Mouse (Mus musculus): Measurements from ENCODE around the gene Tbck. TPM values are rescaled to one million over a fixed set of nuclear protein-coding genes. Genes with fewer than 3 reads are reported as not detected.

Gene Tbck
- polyA plus RNA-seq, 1 experiment from 2014 or later = 20.0 TPM

DNA sequence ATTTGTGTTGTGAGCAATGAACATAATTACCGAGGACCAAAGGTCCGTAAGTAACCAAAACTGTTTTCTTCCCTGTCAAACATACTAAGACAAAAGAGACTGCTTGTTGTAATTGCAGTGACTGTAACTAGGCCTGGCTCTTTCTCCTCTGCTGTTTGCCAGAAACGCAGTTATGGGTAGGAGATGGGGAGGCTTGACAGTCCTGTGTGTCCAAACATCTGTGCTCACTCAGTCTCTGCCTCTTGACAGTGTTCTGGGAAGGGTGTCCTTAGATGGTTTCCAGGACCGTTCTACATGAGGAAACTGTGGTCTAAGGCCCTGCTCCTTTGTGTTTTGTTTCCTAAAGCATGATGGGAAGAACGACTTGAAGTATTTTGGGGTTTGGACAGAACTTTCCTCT, 128.4 kb downstream of the Tbck start:
- ATAC-seq (ENCODE audit: borderline replicate concordance, extremely low read depth, low FRiP score, low TSS enrichment) = peak; percentile 95
- H3K9ac ChIP-seq = no peak overlapping the region
- H3K4me3 ChIP-seq = no peak overlapping the region
- peaks cover 12% of the 10 kb centered on the region for H3K4me1 ChIP-seq
- no peaks in the 10 kb centered on the region for H3K9me3 ChIP-seq
- H3K4me2 ChIP-seq = no peak overlapping the region
- WGBS = 40% methylated on average over 5 of the region's 5 CpGs
- H3K27ac ChIP-seq = peak overlapping the region; percentile 77
- no peaks in the 10 kb centered on the region for H3K36me3 ChIP-seq
- no peaks in the 10 kb centered on the region for H3K27me3 ChIP-seq

DNA sequence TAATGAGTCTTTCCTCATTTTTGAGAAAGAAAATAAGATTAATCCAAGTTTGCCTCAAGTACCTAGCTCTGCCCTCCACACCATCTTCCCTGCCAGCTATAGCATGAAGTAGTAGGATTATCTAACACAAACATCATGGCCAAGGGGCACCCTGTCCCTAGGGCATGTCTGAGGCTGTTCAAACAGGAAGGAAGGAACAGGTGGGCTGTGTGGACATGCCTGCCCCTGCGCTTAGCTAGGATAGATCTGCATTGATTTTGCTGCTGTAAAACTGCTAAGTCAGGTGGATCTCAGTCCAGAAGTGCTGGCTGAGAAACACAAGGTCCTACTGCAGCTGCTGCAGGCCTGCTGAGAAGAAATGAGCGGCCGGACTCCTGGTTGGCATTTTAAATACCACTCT, 129.2 kb downstream of the Tbck start:
- Histone ChIP-seq H3K9ac (no peak overlapping the region), H3K9me3 (no peaks in the 10 kb centered on the region), H3K4me1 (peaks cover 12% of the 10 kb centered on the region), H3K4me3 (no peak overlapping the region), H3K27me3 (no peaks in the 10 kb centered on the region), H3K36me3 (no peaks in the 10 kb centered on the region), H3K4me2 (no peak overlapping the region), H3K27ac (peak overlapping the region; percentile 67)
- ATAC-seq (ENCODE audit: borderline replicate concordance, extremely low read depth, low FRiP score, low TSS enrichment) = no peak
- 67% methylated on average over 3 of the region's 3 CpGs for WGBS

DNA sequence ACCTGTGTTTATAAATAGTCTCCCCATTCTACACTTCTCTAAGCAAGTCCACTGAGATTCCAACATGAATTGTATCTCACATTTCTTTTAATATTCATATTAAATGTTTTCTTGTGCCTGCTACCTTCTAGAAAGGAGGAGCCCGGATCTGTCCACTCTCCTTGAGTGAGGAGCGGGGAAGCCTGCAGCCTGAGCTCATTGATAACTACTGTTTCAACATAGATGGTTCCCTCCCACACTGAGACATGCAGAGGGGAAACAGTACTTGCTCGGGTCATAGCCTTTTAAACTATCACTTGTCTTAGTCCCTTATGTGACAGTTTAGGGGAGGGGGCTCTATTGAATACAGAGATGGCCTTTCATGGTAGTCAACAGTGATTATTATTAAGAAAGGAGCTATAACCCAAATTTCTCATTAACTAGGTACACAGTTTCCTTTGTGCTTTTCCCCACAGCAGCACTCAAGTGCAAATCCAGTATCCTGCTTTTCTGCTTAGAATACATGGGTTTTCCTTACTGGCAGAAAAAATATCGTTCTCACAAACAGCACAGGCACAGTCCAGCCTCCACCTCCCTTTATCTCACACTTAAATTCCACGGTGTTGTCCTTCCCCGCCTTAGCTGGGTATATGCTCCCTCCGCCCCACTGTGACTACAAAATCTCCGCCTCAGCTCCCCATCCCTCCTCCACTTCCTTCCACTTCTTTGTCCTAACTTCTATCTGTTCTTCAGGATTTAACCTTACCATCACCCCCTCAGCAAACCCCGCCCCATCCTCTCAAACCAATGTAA, 130.0 kb downstream of the Tbck start:
- no peak for ATAC-seq (ENCODE audit: borderline replicate concordance, extremely low read depth, low FRiP score, low TSS enrichment)
- no peak overlapping the region for H3K9ac ChIP-seq
- no peaks in the 10 kb centered on the region for H3K36me3 ChIP-seq
- H3K4me1 ChIP-seq = peaks cover 12% of the 10 kb centered on the region
- no peak overlapping the region for H3K4me3 ChIP-seq
- H3K27ac ChIP-seq = peak overlapping the region; percentile 67; the same call in 1 of the 2 replicates
- no peak overlapping the region for H3K4me2 ChIP-seq
- no peaks in the 10 kb centered on the region for H3K9me3 ChIP-seq
- 57% methylated on average over 9 of the region's 9 CpGs for WGBS
- H3K27me3 ChIP-seq = no peaks in the 10 kb centered on the region

DNA sequence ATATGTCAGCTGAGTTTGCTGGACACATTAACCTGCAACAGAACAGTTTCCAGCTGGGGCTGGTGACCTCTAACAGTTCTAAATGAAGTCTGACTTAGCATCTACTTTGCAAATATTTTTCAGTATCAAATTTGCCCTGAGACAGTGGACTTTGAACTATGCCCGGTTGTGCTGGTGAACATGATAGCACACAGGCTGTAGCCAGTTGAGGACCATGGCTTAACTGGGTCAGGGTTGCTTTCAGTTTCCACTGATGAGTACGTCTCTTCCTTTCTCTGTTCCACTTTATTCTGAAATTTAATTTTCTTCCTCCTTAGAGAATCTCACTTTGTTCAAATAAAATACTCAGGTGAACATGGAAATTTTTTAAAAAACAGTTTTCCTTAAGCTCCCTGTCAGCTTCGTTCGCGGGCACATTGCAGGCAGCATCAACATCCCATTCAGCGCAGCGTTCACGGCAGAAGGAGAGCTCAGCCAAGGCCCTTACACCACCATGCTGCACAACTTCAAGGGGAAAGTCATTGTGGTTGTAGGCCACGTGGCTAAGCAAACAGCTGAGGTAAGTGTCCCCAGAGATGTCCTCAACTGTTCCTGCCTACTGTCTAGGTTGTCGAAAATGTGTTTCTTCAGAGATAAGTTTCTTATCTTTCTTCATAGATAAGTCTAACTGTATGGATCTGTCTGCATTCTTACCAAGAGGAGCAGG, 131.0 kb downstream of the Tbck start:
- Histone ChIP-seq H3K36me3 (no peaks in the 10 kb centered on the region), H3K27me3 (no peaks in the 10 kb centered on the region), H3K9me3 (no peaks in the 10 kb centered on the region), H3K9ac (no peak overlapping the region), H3K4me1 (peaks cover 12% of the 10 kb centered on the region), H3K27ac (no peak overlapping the region), H3K4me3 (no peak overlapping the region), H3K4me2 (no peak overlapping the region)
- 71% methylated on average over 10 of the region's 10 CpGs for WGBS
- no peak for ATAC-seq (ENCODE audit: borderline replicate concordance, extremely low read depth, low FRiP score, low TSS enrichment)

DNA sequence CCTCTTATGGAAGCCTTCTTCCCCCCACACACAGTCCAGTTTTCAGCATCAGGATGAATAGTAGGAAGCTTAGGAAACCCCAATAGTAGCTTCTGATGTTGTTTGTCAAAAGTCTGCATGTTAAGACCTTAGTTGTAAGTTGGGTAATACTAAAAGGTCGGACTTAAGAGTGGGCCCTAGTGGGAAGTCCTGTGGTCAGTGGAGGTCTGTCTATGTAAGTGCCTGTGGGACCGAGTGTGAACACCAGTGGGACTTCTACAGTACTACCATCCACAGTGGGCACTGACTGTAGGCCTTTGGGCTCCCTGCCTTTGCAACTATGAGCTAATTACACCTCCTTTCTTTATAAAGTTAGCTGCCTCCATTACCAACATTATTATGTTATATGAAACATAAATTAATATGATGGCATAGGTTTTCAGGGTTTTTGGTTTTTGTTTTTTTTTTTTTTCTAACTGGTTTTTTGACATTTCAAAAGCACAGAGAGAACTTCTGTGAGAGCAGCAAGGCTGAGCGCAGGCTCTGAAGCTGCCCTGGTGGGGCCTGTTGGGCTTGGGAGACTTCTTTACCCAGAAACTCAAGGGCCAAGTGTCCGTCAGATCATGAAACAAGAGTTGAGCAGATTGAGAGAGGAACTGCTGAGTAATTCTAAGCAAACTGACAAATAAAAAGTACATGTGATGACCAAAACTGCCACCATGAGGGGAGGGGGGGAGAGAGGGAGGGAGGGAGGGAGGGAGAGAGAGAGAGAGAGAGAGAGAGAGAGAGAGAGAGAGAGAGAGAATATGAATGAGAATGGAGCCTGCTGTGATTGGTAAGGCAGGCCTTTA, 131.8 kb downstream of the Tbck start:
- Histone ChIP-seq H3K36me3 (no peaks in the 10 kb centered on the region), H3K4me3 (no peak overlapping the region), H3K27ac (no peak overlapping the region), H3K9ac (no peak overlapping the region), H3K4me2 (no peak overlapping the region), H3K9me3 (no peaks in the 10 kb centered on the region), H3K27me3 (no peaks in the 10 kb centered on the region), H3K4me1 (peaks cover 12% of the 10 kb centered on the region)
- 84% methylated on average over 4 of the region's 4 CpGs for WGBS
- ATAC-seq (ENCODE audit: borderline replicate concordance, extremely low read depth, low FRiP score, low TSS enrichment) = no peak

DNA sequence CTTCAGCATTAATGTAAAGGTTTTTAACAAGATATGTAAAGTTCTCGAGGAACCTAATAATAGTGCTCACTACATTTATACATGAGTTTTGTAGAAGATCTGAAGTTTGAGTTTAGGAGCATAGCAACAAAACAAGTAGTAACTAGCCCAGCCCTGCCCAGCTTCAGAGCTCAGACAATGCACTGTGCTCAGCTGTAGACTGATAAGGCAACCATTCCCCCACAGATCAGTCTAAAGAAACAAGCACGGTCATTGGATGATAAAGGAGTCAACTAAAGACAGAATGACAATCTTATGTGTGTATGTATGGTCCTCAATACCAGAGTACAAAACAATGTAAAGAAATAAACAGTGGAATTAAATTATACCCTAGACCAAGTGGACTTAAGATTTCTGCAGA, 135.5 kb downstream of the Tbck start:
- Histone ChIP-seq H3K4me1 (no peaks in the 10 kb centered on the region), H3K36me3 (no peaks in the 10 kb centered on the region), H3K4me2 (no peak overlapping the region), H3K4me3 (no peak overlapping the region), H3K27me3 (no peaks in the 10 kb centered on the region), H3K9ac (no peak overlapping the region), H3K9me3 (no peaks in the 10 kb centered on the region), H3K27ac (no peak overlapping the region)
- ATAC-seq (ENCODE audit: borderline replicate concordance, extremely low read depth, low FRiP score, low TSS enrichment) = no peak
- WGBS = 75% methylated on average over 2 of the region's 2 CpGs

DNA sequence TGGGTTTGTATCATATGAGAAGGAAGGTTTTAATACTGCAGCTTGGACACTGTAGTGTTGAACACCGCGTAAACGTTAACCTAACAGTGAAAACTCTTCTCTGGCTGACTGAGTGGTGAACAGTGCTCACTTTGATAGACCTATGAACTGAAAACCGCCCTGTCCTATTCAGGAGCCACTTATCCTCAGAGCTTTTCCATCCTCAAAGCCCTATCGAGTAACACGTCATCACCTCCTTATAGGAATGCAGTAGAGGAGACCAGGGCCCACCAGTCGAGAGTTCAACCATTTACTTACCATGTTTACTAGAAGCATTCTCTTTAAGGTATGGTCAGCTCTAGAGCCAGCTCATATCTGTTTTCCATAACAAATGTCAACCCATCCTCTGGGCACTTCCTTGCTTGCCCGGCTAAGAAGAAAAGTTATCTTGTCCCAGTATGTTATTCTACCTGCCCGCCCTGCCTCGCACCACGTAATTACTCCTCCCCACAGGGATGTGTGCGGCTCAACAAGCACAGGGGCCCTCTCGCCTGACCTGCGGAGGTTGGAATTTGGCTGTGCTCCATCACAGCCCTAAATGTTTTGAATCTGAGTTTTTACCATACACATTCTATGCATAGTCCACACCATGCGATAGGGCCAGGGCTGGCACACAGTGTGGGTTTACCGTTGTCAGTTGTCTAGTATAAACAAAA, 147.4 kb downstream of the Tbck start:
- 51% methylated on average over 16 of the region's 16 CpGs for WGBS
- no peak overlapping the region for H3K4me3 ChIP-seq
- ATAC-seq (ENCODE audit: borderline replicate concordance, extremely low read depth, low FRiP score, low TSS enrichment) = no peak; the same call in 1 of the 2 replicates
- no peak overlapping the region for H3K4me2 ChIP-seq
- no peaks in the 10 kb centered on the region for H3K27me3 ChIP-seq
- no peak overlapping the region for H3K9ac ChIP-seq
- H3K27ac ChIP-seq = no peak overlapping the region
- H3K9me3 ChIP-seq = no peaks in the 10 kb centered on the region
- no peaks in the 10 kb centered on the region for H3K36me3 ChIP-seq
- no peaks in the 10 kb centered on the region for H3K4me1 ChIP-seq

DNA sequence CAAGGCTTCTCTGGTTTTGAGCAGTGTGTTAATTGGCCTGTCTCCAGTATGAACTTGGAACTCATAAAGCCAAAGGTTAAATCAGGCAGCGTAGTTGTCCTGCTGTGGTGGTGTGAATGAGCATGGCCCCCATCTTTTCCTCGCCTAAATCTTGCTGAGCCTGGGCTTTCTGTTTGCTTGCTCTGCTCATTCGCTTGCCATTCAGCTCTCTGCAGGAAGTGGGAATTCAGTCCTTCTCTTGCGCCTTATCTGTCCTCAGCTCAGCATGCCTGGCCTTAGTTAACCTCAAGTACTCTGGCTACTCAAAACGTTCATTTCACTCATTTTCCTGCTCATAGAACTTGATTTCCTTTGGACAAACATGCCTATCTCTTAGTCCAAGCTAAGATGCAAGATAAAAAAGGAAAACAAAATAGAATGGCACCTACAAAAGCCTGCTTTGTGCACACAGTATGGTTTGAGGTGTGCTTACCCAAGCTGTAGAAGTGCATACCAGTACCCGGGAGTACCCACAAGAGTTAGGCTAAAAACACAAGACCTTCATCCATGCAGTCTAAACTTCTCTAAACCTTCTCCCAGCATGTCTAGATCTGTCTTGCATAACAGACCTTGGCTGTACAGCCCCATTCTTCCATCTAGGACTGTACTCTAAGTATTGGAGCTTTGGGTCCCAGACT, 151.3 kb downstream of the Tbck start:
- no peak overlapping the region for H3K4me3 ChIP-seq
- H3K9me3 ChIP-seq = no peaks in the 10 kb centered on the region
- no peak overlapping the region for H3K4me2 ChIP-seq
- H3K27ac ChIP-seq = peak overlapping the region; percentile 20
- peaks cover 19% of the 10 kb centered on the region for H3K36me3 ChIP-seq
- no peaks in the 10 kb centered on the region for H3K4me1 ChIP-seq
- peak; percentile 56 for ATAC-seq (ENCODE audit: borderline replicate concordance, extremely low read depth, low FRiP score, low TSS enrichment)
- no peaks in the 10 kb centered on the region for H3K27me3 ChIP-seq
- H3K9ac ChIP-seq = no peak overlapping the region
- WGBS = 55% methylated on average over 6 of the region's 6 CpGs

DNA sequence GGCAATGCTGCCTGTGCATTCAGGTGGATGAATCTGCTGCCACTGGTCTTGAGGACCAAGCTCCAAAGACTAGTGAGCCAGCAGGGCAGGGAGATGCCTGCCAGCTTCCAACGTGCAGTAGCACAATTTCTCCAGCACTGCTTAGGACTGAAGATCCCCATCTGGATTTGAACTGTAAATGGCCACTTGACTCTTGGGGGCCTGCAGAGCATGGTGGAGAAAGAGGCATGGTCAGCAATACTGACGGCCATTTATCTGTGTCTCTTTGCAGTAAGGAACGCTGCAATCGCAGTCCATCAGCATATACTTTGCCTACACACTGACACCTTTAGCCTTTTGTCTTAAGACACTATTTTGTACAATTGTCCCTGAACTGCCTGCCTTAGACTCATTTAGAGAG, 153.2 kb downstream of the Tbck start:
- Histone ChIP-seq H3K4me2 (no peak overlapping the region), H3K4me1 (no peaks in the 10 kb centered on the region), H3K27ac (no peak overlapping the region), H3K9ac (no peak overlapping the region), H3K27me3 (no peaks in the 10 kb centered on the region), H3K4me3 (no peak overlapping the region), H3K36me3 (peaks cover 21% of the 10 kb centered on the region), H3K9me3 (no peaks in the 10 kb centered on the region)
- ATAC-seq (ENCODE audit: borderline replicate concordance, extremely low read depth, low FRiP score, low TSS enrichment) = no peak
- whole genome bisulfite sequencing = 83% methylated on average over 4 of the region's 4 CpGs

DNA sequence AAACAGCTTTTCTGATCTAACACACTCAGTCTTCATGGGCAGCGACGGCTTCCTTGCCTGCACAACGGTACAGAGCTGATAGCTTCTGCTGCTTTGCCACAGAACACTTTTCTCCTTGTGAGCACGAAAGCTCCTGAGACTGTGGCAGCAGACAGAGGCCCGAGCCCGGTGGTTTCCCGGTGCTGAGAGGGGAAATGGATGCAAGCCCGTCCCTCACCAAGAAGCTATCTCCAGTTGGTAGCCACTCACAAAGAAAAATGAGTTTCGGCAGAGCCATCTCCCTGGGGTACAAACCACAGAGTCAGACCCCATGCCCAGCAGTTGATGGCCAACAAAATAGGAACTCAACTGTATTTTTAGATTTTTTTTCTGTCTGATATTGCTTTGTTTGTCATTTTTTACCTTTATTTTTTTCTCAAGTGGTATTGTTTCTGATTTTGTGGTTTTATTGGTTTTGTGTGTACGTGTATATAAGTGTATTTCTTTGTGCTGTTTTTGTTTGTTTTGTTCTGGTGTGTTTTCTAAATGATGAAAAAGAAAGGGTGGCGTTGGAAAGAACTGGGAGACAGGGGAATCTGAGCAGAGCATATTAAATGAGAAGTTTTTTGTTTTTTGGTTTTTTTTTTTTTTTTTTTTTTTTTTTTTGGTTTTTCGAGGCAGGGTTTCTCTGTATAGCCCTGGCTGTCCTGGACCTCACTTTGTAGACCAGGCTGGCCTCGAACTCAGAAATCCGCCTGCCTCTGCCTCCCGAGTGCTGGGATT, 154.9 kb downstream of the Tbck start:
- no peaks in the 10 kb centered on the region for H3K27me3 ChIP-seq
- no peak for ATAC-seq (ENCODE audit: borderline replicate concordance, extremely low read depth, low FRiP score, low TSS enrichment)
- H3K36me3 ChIP-seq = peaks cover 21% of the 10 kb centered on the region
- H3K9me3 ChIP-seq = no peaks in the 10 kb centered on the region
- 92% methylated on average over 14 of the region's 15 CpGs for WGBS
- no peak overlapping the region for H3K4me3 ChIP-seq
- no peak overlapping the region for H3K4me2 ChIP-seq
- no peak overlapping the region for H3K27ac ChIP-seq
- no peak overlapping the region for H3K9ac ChIP-seq
- H3K4me1 ChIP-seq = no peaks in the 10 kb centered on the region
